Mouse (Mus musculus): Measurements from ENCODE around the gene Sms.

DNA sequence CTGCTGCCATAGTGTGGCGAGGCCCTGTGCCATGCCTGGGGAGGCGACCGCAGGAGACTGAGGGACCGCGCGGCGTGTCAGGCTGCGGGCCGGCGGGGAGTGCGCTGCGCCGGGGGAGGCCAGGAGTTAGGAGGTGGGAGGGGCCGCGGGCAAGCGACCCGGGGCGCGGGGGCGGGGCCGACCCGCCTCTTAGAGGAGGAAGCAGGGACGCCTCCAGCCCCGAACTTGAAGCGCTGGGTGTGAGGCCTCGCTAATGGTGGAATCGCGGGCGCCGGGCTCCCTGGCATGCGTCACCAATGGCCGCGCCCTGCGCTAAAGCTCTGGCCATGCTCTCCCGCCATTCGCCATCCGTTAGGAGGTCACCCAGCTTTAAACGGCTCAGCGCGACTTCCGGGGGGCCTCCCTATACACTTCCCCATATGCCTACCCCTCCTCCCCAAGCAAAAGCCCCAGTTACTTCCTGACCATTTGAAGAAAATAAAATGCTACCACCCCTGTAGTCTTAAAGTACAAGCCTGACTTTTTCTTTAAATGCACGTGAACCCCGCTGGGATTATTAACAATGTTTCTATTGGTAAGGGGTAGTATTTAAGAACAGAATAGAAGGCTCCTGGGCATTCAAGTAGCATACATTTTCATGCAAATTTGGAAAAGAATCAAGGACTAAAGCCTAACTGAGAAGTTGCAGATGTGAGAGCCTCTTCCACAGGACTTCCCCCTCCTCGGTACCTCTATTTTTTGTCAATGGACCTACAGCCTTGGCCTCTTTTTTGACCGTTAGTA lies at the start of gene Sms:
- TF ChIP-seq CTCF (IDR thresholded peaks at IDR 0.05; ENCODE audit: low read depth, low read length) (no peak), POLR2A (IDR thresholded peaks at IDR 0.05; ENCODE audit: borderline replicate concordance, low read depth, low read length) (no peak)

All from bone marrow macrophage, adult 2 months (primary cell).